Comparison of ENCODE assay signal across 8 mouse cellular contexts in the genomic region with DNA sequence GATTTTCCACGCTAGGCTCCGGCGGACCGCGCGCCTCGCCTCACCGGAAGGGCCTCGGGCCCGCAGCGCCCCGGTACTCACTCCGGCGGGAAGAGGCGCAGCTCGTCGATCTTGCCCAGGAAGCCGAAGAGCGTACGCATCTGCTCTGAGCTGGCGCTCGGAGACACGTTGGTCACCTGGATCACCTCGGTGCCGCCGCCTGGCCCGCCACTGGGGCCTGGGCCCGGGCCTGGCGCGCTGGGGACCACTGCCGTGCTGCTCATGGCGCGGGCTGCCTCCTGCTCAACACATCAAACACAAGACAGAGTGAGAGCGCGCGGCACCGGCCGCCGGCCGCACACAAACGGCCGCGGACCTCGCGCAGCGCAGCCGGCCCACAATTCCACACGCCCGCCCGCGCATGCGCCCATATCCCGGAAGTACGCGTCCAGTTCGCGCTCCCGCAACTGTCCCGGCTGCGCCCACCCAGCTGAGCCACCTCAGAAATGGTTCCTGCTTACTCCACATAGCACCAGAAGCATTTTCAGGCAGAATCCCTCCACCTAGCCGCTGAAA. TPM values are rescaled to one million over a fixed set of nuclear protein-coding genes. Genes with fewer than 3 reads are reported as not detected.
A peak's percentile ranks its signal among the peaks of the same experiment; 100 is the strongest.
DNase-seq lines count a peak whose midpoint lies in the region; ATAC-seq and TF ChIP-seq lines count a peak whose summit lies in the region.

No protein-coding gene starts in this region.

- H3K36me3 ChIP-seq in E14TG2a.4 (ENCODE audit: insufficient read depth, low read length): peaks cover 43% of the 10 kb centered on the region
- H3K36me3 ChIP-seq in forebrain, embryonic 11.5 days (ENCODE audit: control insufficient read depth, insufficient read depth, low read length): no peaks in the 10 kb centered on the region
- H3K36me3 ChIP-seq in heart, embryonic 16.5 days (ENCODE audit: control insufficient read depth, insufficient read depth): peaks cover 3% of the 10 kb centered on the region; the same call in 1 of the 2 replicates
- peaks cover 2% of the 10 kb centered on the region for H3K36me3 ChIP-seq in liver, embryonic 14.5 days (replicated peaks; ENCODE audit: control insufficient read depth, insufficient read depth, low read depth)
- no peaks in the 10 kb centered on the region for H3K36me3 ChIP-seq in stomach, embryonic 15.5 days

- WGBS in forebrain, embryonic 11.5 days: under 1% methylated on average over 61 of the region's 61 CpGs
- under 1% methylated on average over 61 of the region's 61 CpGs for WGBS in heart, embryonic 16.5 days
- WGBS in liver, embryonic 14.5 days (ENCODE audit: insufficient replicate concordance): under 1% methylated on average over 60 of the region's 61 CpGs
- WGBS in stomach, embryonic 15.5 days: under 1% methylated on average over 58 of the region's 61 CpGs

- DNase-seq in c-Kit-positive CD71-positive TER-119-negative erythroid progenitor cells, embryonic 14.5 days (ENCODE audit: low read depth): peak; percentile 80
- peak; percentile 95 for DNase-seq in forebrain, embryonic 11.5 days (ENCODE audit: low spot score)
- DNase-seq in kidney, postnatal 25 days: peak; percentile 93 to 94
- peak; percentile 78 to 81 (median 80) for DNase-seq in liver, embryonic 14.5 days (ENCODE audit: low read depth in 3 of 3, low spot score in 3 of 3)
- peak; percentile 89 for DNase-seq in neural tube, embryonic 10.5 days (ENCODE audit: extremely low spot score, low spot score)

- H3K9ac ChIP-seq in forebrain, embryonic 11.5 days (ENCODE audit: low read length): peak overlapping the region; percentile 93
- H3K9ac ChIP-seq in heart, embryonic 16.5 days (ENCODE audit: low read length): peak overlapping the region; percentile 95
- H3K9ac ChIP-seq in liver, embryonic 14.5 days (replicated peaks): peak overlapping the region; percentile 97
- H3K9ac ChIP-seq in stomach, embryonic 15.5 days: peak overlapping the region; percentile 83

- H3K9me3 ChIP-seq in E14TG2a.4 (ENCODE audit: low read length): no peaks in the 10 kb centered on the region
- no peaks in the 10 kb centered on the region for H3K9me3 ChIP-seq in forebrain, embryonic 11.5 days (ENCODE audit: control insufficient read depth, low read length)
- no peaks in the 10 kb centered on the region for H3K9me3 ChIP-seq in heart, embryonic 16.5 days (replicated peaks; ENCODE audit: control insufficient read depth, low read length)
- no peaks in the 10 kb centered on the region for H3K9me3 ChIP-seq in liver, embryonic 14.5 days (ENCODE audit: control insufficient read depth, low read length)
- H3K9me3 ChIP-seq in stomach, embryonic 15.5 days: no peaks in the 10 kb centered on the region

- no peaks in the 10 kb centered on the region for H3K27me3 ChIP-seq in E14TG2a.4 (ENCODE audit: insufficient read depth, low read length)
- no peaks in the 10 kb centered on the region for H3K27me3 ChIP-seq in forebrain, embryonic 11.5 days (ENCODE audit: control insufficient read depth, insufficient read depth, low read length)
- no peaks in the 10 kb centered on the region for H3K27me3 ChIP-seq in heart, embryonic 16.5 days (ENCODE audit: control insufficient read depth, insufficient read depth, low read length)
- no peaks in the 10 kb centered on the region for H3K27me3 ChIP-seq in liver, embryonic 14.5 days (ENCODE audit: control insufficient read depth, insufficient read depth, low read length)
- no peaks in the 10 kb centered on the region for H3K27me3 ChIP-seq in stomach, embryonic 15.5 days (replicated peaks)

- ATAC-seq in forebrain, embryonic 11.5 days (replicated peaks; ENCODE audit: low FRiP score): peak; percentile 92
- peak; percentile 89 for ATAC-seq in heart, embryonic 16.5 days (replicated peaks; ENCODE audit: extremely low read depth, insufficient read depth, low FRiP score)
- ATAC-seq in liver, embryonic 14.5 days (ENCODE audit: insufficient read depth): peak; percentile 86
- peak; percentile 94 for ATAC-seq in stomach, embryonic 15.5 days (ENCODE audit: insufficient read depth, low FRiP score, low read depth)

- TF ChIP-seq CTCF in E14TG2a.4 (conservative IDR thresholded peaks at IDR 0.05; ENCODE audit: low read length): no peak
- TF ChIP-seq CTCF in liver, embryonic 14.5 days (IDR thresholded peaks at IDR 0.05; ENCODE audit: low read depth): peak; percentile 27; the same call in 1 of the 2 replicates

- H3K4me3 ChIP-seq in E14TG2a.4 (replicated peaks; ENCODE audit: low read length): peak overlapping the region; percentile 94
- H3K4me3 ChIP-seq in forebrain, embryonic 11.5 days (ENCODE audit: low read depth, low read length): peak overlapping the region; percentile 85
- peak overlapping the region; percentile 91 for H3K4me3 ChIP-seq in heart, embryonic 16.5 days (ENCODE audit: low read length)
- H3K4me3 ChIP-seq in liver, embryonic 14.5 days (ENCODE audit: insufficient read depth in 1 of 2, low read depth in 2 of 2, low read length in 2 of 2): peak overlapping the region; percentile 97 to 98
- peak overlapping the region; percentile 85 for H3K4me3 ChIP-seq in stomach, embryonic 15.5 days (replicated peaks)

- H3K4me1 ChIP-seq in E14TG2a.4 (replicated peaks; ENCODE audit: low read depth, low read length): peaks cover 53% of the 10 kb centered on the region
- H3K4me1 ChIP-seq in forebrain, embryonic 11.5 days (replicated peaks; ENCODE audit: control insufficient read depth, insufficient read depth, low read length): 0 out of 2 replicates have a peak, but pooled peaks cover 5% of the 10 kb centered on the region
- H3K4me1 ChIP-seq in heart, embryonic 16.5 days (ENCODE audit: control insufficient read depth, insufficient read depth, low read length): peaks cover 18% of the 10 kb centered on the region
- peaks cover 7 to 15% of the 10 kb centered on the region in 2 experiments for H3K4me1 ChIP-seq in liver, embryonic 14.5 days (replicated peaks; ENCODE audit: control insufficient read depth in 2 of 2, insufficient read depth in 2 of 2, low read length in 1 of 2)
- H3K4me1 ChIP-seq in stomach, embryonic 15.5 days: peaks cover 8% of the 10 kb centered on the region; the same call in 1 of the 2 replicates

- TF ChIP-seq EP300 in liver, embryonic 14.5 days (IDR thresholded peaks at IDR 0.05; ENCODE audit: low read depth): no peak

- H3K4me2 ChIP-seq in forebrain, embryonic 11.5 days (ENCODE audit: low read depth, low read length, severe bottlenecking): peak overlapping the region; percentile 82
- peak overlapping the region; percentile 84 for H3K4me2 ChIP-seq in heart, embryonic 16.5 days (ENCODE audit: low read depth, low read length)
- peak overlapping the region; percentile 97 for H3K4me2 ChIP-seq in liver, embryonic 14.5 days (ENCODE audit: low read depth)
- H3K4me2 ChIP-seq in stomach, embryonic 15.5 days: peak overlapping the region; percentile 64

- H3K27ac ChIP-seq in forebrain, embryonic 11.5 days (ENCODE audit: low read depth, low read length): peak overlapping the region; percentile 99
- H3K27ac ChIP-seq in heart, embryonic 16.5 days (ENCODE audit: low read length): peak overlapping the region; percentile 95
- peak overlapping the region; percentile 99 for H3K27ac ChIP-seq in liver, embryonic 14.5 days
- peak overlapping the region; percentile 96 for H3K27ac ChIP-seq in stomach, embryonic 15.5 days

RNA-seq across cellular contexts. Expression of a gene that starts 5.0 kb away (rescaled TPM):
- 337 and 367 TPM in 2 replicates for polyA plus RNA-seq in forebrain, embryonic 11.5 days (2014; fragmentation: Nextera tagmentation; extraction: Ambion mirVana)
- 145 and 151 TPM in 2 replicates for polyA plus RNA-seq in heart, embryonic 16.5 days (2015; fragmentation: Nextera tagmentation; extraction: Ambion mirVana)
- polyA plus RNA-seq in liver, embryonic 14.5 days (2012; rRNA removed): 105 and 116 TPM in 2 replicates
- 91.0 and 101 TPM in 2 replicates for polyA plus RNA-seq in liver, embryonic 14.5 days (2014; fragmentation: Nextera tagmentation; extraction: Ambion mirVana)
- polyA plus RNA-seq in stomach, embryonic 15.5 days (2015; fragmentation: Nextera tagmentation; extraction: Ambion mirVana): 229 and 234 TPM in 2 replicates

RNA-seq across cellular contexts. Expression of a gene that starts 5.0 kb away (rescaled TPM):
- polyA plus RNA-seq in forebrain, embryonic 11.5 days (2014; fragmentation: Nextera tagmentation; extraction: Ambion mirVana): 89.1 and 105 TPM in 2 replicates
- 34.4 and 39.7 TPM in 2 replicates for polyA plus RNA-seq in heart, embryonic 16.5 days (2015; fragmentation: Nextera tagmentation; extraction: Ambion mirVana)
- 7.4 and 10.0 TPM in 2 replicates for polyA plus RNA-seq in liver, embryonic 14.5 days (2012; rRNA removed)
- polyA plus RNA-seq in liver, embryonic 14.5 days (2014; fragmentation: Nextera tagmentation; extraction: Ambion mirVana): 22.5 and 27.2 TPM in 2 replicates
- 45.4 and 53.7 TPM in 2 replicates for polyA plus RNA-seq in stomach, embryonic 15.5 days (2015; fragmentation: Nextera tagmentation; extraction: Ambion mirVana)

Comparison
In these comparisons a context has a peak if more than half of its experiments do, and no peak if none do; other contexts are left out.
1. Peak in every context shown above with its lines: DNase-seq, ATAC-seq, H3K4me3 ChIP-seq and H3K27ac ChIP-seq.